Mouse (Mus musculus) embryonic facial prominence, embryonic 10.5 days (tissue): ENCODE measurements around the gene Sgce. TPM values are rescaled to one million over a fixed set of nuclear protein-coding genes. Genes with fewer than 3 reads are reported as not detected.
"Not testable (repeated sequence)": the region's sequence is repeated elsewhere in the genome, so short reads cannot be mapped to it uniquely, and the experiment has no call there.

Experiments used
- DNase-seq: peaks from one replicate; pipeline ENCODE4 v3.0.0-alpha.2; 2017; ENCODE audit warnings: low spot score
- H3K27ac ChIP-seq: fragments of 300-500 bp; sonication (generic); replicated peaks from 2 replicates; pipeline ENCODE4 v1.5.1; 2016; ENCODE audit warnings: mild to moderate bottlenecking
- H3K27me3 ChIP-seq: fragments of 300-500 bp; sonication (generic); replicated peaks from 2 replicates; pipeline ENCODE4 v1.6.1; 2016; ENCODE audit warnings: low read depth, mild to moderate bottlenecking; ENCODE audit not compliant: poor library complexity, severe bottlenecking
- H3K36me3 ChIP-seq: fragments of 300-500 bp; sonication (generic); replicated peaks from 2 replicates; pipeline ENCODE4 v1.6.1; 2016; ENCODE audit warnings: mild to moderate bottlenecking, moderate library complexity
- H3K4me1 ChIP-seq: fragments of 300-500 bp; sonication (generic); 2 replicates; pipeline ENCODE4 v1.6.1; 2016
- H3K4me3 ChIP-seq: fragments of 300-500 bp; sonication (generic); 2 replicates; pipeline ENCODE4 v1.5.1; 2016; ENCODE audit warnings: mild to moderate bottlenecking, moderate library complexity
- H3K9me3 ChIP-seq: fragments of 300-500 bp; sonication (generic); 2 replicates; pipeline ENCODE4 v1.6.1; 2016; ENCODE audit warnings: mild to moderate bottlenecking
- WGBS: fragments of 180-500 bp; shearing (Covaris S2); methylation state at CpG from one replicate; pipeline ENCODE4 v1.1.7; 2016; 5-methylcytosine and 5-hydroxymethylcytosine counted together
- polyA plus RNA-seq: library from polyadenylated mRNA; unstranded; fragments of >200 nt; fragmentation: Nextera tagmentation; extraction: Ambion mirVana; gene quantifications from 2 replicates; pipeline ENCODE4 v1.2.1, GENCODE M21; 2016

Sgce gene
- polyA plus RNA-seq, 1 experiment from 2014 or later = 45.1 TPM

DNA sequence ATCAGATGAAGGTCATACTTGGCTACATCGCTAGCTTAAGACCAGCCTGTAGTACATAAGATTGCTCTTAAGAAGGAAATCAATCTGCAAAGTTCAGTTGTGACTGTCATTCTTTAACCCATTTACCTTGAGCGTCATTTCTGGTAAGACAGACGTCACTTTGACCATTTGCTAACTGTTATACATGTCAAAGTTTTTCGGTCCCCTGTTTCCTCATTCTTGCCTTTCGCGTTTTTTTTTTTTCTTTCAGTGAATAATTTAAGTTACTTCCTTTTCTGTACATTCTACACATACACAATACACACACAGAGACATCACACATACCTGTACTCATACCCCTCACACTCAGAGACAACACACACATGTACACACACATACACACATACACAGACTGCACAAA is 81.9 kb downstream of the Sgce start:
- Histone ChIP-seq H3K27me3 (no peaks in the 10 kb centered on the region), H3K4me1 (no peaks in the 10 kb centered on the region), H3K9me3 (no peaks in the 10 kb centered on the region), H3K36me3 (no peaks in the 10 kb centered on the region), H3K4me3 (no peak overlapping the region), H3K27ac (no peak overlapping the region)
- WGBS = 93% methylated on average over 6 of the region's 6 CpGs
- DNase-seq = no peak

DNA sequence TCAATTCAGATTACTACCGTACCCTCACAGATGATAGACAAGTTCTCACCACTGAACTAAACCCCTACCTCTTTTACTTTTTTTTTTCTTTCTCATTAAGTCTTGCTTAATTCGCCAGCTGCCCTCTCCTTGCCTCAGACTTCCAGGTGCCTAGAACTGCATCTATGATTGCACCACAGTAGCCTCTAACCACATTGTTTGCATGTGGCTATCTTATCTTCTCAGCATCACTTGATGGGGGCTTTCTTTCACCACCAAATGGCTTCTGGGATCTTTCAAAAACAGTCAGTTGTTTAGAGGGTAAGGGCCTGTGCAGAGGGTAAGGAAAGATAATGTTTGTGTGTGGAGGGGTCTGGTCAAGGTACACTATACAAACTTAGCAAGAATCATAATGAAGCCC is 82.7 kb downstream of the Sgce start:
- WGBS = 79% methylated on average over 2 of the region's 2 CpGs
- DNase-seq = no peak

DNA sequence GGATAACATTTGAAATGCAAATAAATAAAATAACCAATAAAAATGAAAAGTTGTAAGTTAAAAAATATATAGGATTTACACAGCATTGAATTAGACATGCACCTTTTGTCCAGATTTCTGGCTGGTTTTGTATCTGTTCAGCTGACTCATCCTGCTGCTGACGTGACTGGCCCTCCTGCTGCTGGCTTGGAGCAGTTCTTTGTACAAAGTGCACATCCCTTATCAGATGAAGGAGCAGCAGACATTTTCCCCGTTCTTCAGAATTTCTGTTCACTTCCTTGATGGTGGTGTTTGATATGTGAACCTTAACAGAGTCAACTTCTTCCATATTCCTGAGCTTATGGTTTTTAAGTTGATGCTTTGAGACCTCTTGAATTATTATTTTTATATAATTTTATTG is 83.5 kb downstream of the Sgce start:
- Histone ChIP-seq H3K9me3 (no peaks in the 10 kb centered on the region), H3K4me3 (no peak overlapping the region), H3K36me3 (no peaks in the 10 kb centered on the region), H3K27me3 (no peaks in the 10 kb centered on the region), H3K27ac (no peak overlapping the region), H3K4me1 (no peaks in the 10 kb centered on the region)
- WGBS = 65% methylated on average over 2 of the region's 2 CpGs
- no peak for DNase-seq

More for the DNA sequence above, 82.7 kb downstream of the Sgce start:
- Histone ChIP-seq H3K27ac (no peak overlapping the region), H3K27me3 (no peaks in the 10 kb centered on the region), H3K4me1 (no peaks in the 10 kb centered on the region), H3K36me3 (no peaks in the 10 kb centered on the region), H3K4me3 (no peak overlapping the region), H3K9me3 (no peaks in the 10 kb centered on the region)

DNA sequence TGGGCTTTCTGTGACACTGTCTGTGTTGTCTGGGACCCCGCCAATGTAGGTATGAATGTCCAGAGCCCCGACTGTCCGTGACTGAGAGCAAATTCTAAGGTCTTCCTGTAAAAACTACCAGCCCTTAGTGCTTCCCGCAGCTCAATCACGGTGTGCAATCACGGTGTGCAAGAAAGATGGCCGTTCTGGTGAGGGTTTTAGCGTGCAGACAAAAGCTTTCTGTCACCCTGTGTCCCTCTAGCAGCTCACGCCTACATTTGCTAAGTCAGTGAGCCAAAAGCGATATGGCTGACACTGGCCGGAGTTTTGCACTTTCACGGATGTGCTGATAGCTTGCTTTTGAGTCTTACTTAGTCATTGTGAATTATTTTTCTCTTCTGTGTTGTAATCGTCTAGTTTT is 88.1 kb downstream of the Sgce start:
- no peak overlapping the region for H3K27ac ChIP-seq
- WGBS = 87% methylated on average over 13 of the region's 13 CpGs
- no peak for DNase-seq
- no peak overlapping the region for H3K4me3 ChIP-seq
- H3K4me1 ChIP-seq = no peaks in the 10 kb centered on the region
- no peaks in the 10 kb centered on the region for H3K27me3 ChIP-seq
- no peaks in the 10 kb centered on the region for H3K9me3 ChIP-seq
- no peaks in the 10 kb centered on the region for H3K36me3 ChIP-seq

DNA sequence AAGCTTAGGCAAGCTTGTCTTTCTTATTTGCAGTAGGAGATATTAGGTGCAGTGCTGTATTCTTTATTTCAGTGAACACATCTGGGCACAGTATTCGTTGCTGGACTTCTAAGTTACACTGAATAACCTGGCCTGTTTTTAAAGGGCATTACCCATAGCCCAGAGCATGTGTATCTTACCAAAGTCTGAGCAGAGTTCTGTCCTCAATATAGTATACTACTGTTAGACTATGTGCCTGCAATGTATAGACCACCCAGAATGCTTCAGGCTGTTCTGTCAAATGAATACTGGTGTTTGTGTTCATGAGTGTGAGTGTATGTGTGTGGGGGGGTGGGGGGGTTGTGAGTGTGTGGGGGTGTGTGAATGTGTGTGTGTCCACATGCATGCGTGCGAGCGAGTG is 91.1 kb downstream of the Sgce start:
- WGBS = 92% methylated on average over 4 of the region's 4 CpGs
- H3K27me3 ChIP-seq = no peaks in the 10 kb centered on the region
- DNase-seq = no peak
- H3K4me1 ChIP-seq = no peaks in the 10 kb centered on the region
- no peak overlapping the region for H3K4me3 ChIP-seq
- no peak overlapping the region for H3K27ac ChIP-seq
- H3K9me3 ChIP-seq = 0 out of 2 replicates have a peak, but pooled peaks cover 3% of the 10 kb centered on the region
- no peaks in the 10 kb centered on the region for H3K36me3 ChIP-seq

DNA sequence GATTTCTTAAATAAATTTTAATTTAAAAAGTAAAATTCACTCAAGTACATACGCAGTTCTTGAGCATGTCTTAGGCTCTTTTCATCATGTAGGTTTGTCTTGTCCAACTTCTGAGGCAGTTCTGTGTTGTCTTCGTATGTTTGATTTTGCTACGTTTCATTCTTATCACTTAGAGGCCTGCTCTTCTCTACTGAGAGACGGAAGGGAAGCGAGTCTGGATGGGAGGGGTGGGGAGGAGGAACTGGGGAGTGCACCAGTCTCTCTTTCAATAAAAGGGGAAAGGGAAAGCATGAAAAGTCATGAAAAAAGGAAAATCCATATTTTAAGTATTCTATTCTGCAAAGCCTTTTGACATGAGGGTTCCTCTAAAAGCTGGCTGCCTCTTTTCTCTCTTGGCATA is 91.5 kb downstream of the Sgce start:
- Histone ChIP-seq H3K9me3 (0 out of 2 replicates have a peak, but pooled peaks cover 3% of the 10 kb centered on the region), H3K4me1 (no peaks in the 10 kb centered on the region), H3K4me3 (no peak overlapping the region), H3K36me3 (no peaks in the 10 kb centered on the region), H3K27ac (no peak overlapping the region), H3K27me3 (no peaks in the 10 kb centered on the region)
- 83% methylated on average over 5 of the region's 5 CpGs for WGBS
- no peak for DNase-seq

DNA sequence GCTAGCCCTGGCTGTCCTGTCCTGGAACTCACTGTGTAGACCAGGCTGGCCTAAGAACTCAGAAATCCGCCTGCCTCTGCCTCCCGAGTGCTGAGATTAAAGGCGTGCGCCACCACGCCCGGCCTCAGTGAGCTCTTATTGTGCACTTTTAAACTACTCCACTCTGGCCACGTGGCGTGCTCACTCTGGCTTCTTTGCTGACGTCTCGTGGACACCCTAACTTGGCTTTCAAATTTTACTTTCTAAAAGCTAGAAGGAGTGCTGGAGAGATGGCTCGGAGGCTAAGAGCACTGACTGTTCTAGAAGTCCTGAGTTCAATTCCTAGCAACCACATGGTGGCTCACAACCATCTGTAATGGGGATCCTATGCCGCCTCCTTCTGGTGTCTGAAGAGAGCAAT is 93.3 kb downstream of the Sgce start:
- H3K4me1 ChIP-seq, H3K27me3 ChIP-seq, H3K27ac ChIP-seq, H3K36me3 ChIP-seq, H3K9me3 ChIP-seq, H3K4me3 ChIP-seq, DNase-seq: not testable (repeated sequence)
- 95% methylated on average over 12 of the region's 12 CpGs for WGBS

DNA sequence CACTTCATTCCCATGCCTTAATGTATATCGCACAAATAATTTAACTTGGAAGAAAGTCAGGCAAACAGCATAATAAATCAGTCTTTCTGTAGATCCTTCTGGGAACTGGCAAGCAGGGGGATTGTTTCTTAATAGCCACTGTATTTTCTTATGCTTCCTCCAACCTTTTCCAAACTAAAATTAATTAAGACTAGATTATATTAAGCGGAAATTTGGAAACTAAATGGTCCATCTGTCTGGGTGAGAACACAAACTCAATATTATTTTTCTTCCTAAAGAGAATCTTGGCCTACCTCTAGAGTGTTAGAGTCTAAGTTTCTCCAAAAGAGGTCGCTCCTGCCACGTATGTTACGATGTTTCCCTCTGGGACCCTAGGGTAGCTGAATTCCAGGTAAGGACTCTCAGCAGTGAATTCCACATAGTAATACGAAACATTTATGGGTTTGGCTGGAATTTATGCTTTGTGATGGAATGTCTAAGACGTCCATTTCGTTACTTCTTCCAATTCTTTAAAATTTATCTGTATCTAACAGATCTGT is 94.3 kb downstream of the Sgce start:
- H3K9me3 ChIP-seq = 0 out of 2 replicates have a peak, but pooled peaks cover 3% of the 10 kb centered on the region
- H3K4me1 ChIP-seq = no peaks in the 10 kb centered on the region
- H3K27me3 ChIP-seq = no peaks in the 10 kb centered on the region
- DNase-seq = no peak
- no peak overlapping the region for H3K27ac ChIP-seq
- WGBS = 83% methylated on average over 8 of the region's 8 CpGs
- no peaks in the 10 kb centered on the region for H3K36me3 ChIP-seq
- H3K4me3 ChIP-seq = no peak overlapping the region

DNA sequence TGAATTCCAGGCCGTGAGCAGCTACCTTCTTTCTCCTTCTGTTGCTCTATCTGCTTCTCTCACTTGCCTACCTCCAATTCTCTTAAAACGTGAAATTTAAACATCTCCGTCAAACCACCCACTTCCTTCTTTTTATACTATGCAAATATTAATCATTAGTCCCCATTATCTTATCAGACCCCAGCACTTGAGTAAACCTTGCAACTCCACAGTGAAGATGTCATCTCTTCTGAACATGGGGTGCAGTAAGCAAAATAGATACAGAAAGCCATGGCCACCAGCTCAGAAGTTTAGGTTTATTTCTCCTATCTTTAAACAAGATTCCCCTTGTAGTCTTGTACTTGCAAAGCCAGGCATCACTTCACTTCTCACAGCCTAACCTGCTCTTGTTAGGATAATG is 99.7 kb downstream of the Sgce start:
- no peaks in the 10 kb centered on the region for H3K27me3 ChIP-seq
- no peak overlapping the region for H3K4me3 ChIP-seq
- whole genome bisulfite sequencing = 87% methylated on average over 3 of the region's 3 CpGs
- DNase-seq = no peak
- no peaks in the 10 kb centered on the region for H3K9me3 ChIP-seq
- H3K36me3 ChIP-seq = peaks cover 9% of the 10 kb centered on the region
- no peaks in the 10 kb centered on the region for H3K4me1 ChIP-seq
- H3K27ac ChIP-seq = no peak overlapping the region

DNA sequence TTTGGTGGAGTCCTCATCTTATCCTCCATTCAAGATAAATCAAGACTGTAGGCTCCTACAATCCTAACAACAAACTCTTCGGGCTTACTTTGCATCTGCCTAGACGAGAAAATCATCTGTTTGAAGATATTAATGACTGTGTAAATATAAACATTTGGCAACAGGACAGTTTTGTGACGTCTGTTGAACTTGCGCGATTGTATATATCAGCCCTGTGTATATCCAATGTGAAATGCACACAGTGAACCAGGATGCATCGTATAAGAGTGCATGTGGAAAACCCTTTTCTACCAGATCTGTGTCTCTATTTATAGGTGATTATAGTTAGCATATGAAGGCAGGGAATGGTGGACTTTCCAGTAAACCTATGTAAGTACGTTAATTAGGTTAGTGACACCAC is 104.9 kb downstream of the Sgce start:
- Histone ChIP-seq H3K36me3 (peaks cover 59% of the 10 kb centered on the region), H3K9me3 (no peaks in the 10 kb centered on the region), H3K27ac (no peak overlapping the region), H3K4me3 (no peak overlapping the region), H3K27me3 (no peaks in the 10 kb centered on the region), H3K4me1 (no peaks in the 10 kb centered on the region)
- 91% methylated on average over 7 of the region's 7 CpGs for WGBS
- DNase-seq = no peak

DNA sequence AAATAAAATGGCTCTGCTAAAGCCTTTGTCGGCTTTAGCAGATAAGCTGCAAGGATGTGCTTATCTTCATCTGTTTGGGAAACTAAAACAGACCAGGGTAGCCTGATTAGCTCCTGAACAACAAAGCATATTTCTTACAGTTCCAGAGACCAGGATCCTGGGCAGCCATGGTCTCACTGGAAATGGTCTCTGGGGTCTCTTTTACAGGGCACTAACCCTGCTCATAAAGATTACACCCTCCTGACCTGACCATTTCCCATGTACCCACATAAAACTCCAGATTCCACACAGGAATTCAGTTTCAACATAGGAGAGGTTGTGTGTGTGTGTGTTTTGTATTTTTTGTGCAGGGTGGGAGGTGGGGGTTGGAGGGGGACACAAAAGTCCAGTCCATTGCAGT is 112.2 kb downstream of the Sgce start:
- H3K27ac ChIP-seq = no peak overlapping the region
- H3K4me3 ChIP-seq = no peak overlapping the region
- WGBS = 85% methylated on average over 1 of the region's 1 CpGs
- H3K9me3 ChIP-seq = no peaks in the 10 kb centered on the region
- peaks cover 67% of the 10 kb centered on the region for H3K36me3 ChIP-seq
- no peak for DNase-seq
- H3K27me3 ChIP-seq = no peaks in the 10 kb centered on the region
- peaks cover 6% of the 10 kb centered on the region for H3K4me1 ChIP-seq

DNA sequence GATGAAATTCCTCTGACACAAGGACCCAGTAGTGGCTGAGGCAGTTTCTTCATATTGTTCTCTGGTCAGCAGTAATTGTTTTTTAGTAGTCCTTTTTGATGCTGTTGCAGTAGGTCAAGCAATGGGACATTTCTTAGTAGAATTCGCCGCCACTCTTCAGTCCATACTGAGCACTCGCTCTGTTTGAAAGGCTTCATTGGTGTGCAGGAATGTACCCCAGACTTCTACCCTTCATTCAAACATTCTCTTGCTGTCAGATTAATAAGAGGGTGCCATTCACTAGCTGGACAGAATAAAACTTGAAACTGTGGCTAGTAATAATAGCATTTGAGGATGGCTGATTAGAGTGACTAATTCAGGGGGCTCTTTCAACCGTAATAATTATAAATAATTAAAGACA is 113.8 kb downstream of the Sgce start:
- 73% methylated on average over 4 of the region's 4 CpGs for WGBS
- H3K36me3 ChIP-seq = peaks cover 63% of the 10 kb centered on the region
- H3K9me3 ChIP-seq = no peaks in the 10 kb centered on the region
- H3K4me3 ChIP-seq = no peak overlapping the region
- peaks cover 6% of the 10 kb centered on the region for H3K4me1 ChIP-seq
- no peaks in the 10 kb centered on the region for H3K27me3 ChIP-seq
- no peak overlapping the region for H3K27ac ChIP-seq
- no peak for DNase-seq

DNA sequence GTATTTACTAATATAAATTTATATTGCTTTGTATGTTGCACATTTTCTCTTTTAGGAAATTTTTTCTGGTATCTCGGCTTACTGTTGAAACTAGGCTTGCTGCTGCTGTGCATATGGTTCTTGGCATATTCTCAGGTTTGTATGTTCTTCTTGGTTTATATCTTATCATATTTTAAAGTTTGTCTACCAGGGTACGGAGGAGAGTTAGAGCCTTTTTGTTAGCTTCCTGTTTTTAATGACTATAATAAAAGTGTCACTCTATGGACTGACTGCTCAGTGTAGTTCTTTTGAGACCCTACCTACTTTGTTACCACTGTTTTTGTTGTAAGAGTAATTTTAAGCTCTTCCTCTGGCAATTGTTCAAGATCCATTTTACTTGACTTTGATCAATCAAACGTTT is 115.5 kb downstream of the Sgce start:
- Histone ChIP-seq H3K36me3 (peaks cover 57% of the 10 kb centered on the region), H3K4me1 (peaks cover 6% of the 10 kb centered on the region), H3K27me3 (no peaks in the 10 kb centered on the region), H3K9me3 (no peaks in the 10 kb centered on the region), H3K27ac (no peak overlapping the region), H3K4me3 (no peak overlapping the region)
- 79% methylated on average over 3 of the region's 3 CpGs for WGBS
- DNase-seq = no peak
